Mouse (Mus musculus): Measurements from ENCODE around the gene Nectin2.

Nectin2 gene

GRCm38 (mm10) chr7:19768251-19768650 lies 18.0 kb upstream of the Nectin2 start:
- DNase-seq, result no peak

- no peak for DNase-seq
These were observed 14.3 kb upstream of the Nectin2 start for GRCm38 (mm10) chr7:19764581-19764980.

GRCm38 (mm10) chr7:19763829-19764477 lies 13.7 kb upstream of the Nectin2 start:
- no peak for DNase-seq

GRCm38 (mm10) chr7:19762283-19762682 lies 12.0 kb upstream of the Nectin2 start:
- no peak for DNase-seq

- DNase-seq, result no peak
These were observed 9.7 kb upstream of the Nectin2 start for GRCm38 (mm10) chr7:19760021-19760420.

- DNase-seq, result no peak
These were observed 8.3 kb upstream of the Nectin2 start for GRCm38 (mm10) chr7:19758623-19759022.

- DNase-seq, result no peak
These were observed 5.8 kb upstream of the Nectin2 start for GRCm38 (mm10) chr7:19755851-19756786.

- no peak for DNase-seq
These were observed 4.7 kb upstream of the Nectin2 start for GRCm38 (mm10) chr7:19755008-19755407.

GRCm38 (mm10) chr7:19754065-19754464 lies 3.8 kb upstream of the Nectin2 start:
- DNase-seq, result no peak

GRCm38 (mm10) chr7:19753587-19753986 lies 3.3 kb upstream of the Nectin2 start:
- no peak for DNase-seq

GRCm38 (mm10) chr7:19752652-19753051 lies 2.4 kb upstream of the Nectin2 start:
- no peak for DNase-seq

GRCm38 (mm10) chr7:19751070-19751383 lies 744 bp upstream of the Nectin2 start:
- no peak for DNase-seq

GRCm38 (mm10) chr7:19749389-19750216 lies 680 bp downstream of the Nectin2 start:
- DNase-seq, result peak; percentile 65

- DNase-seq, result no peak
These were observed 1.8 kb downstream of the Nectin2 start for GRCm38 (mm10) chr7:19748219-19749195.

- no peak for DNase-seq
These were observed 2.7 kb downstream of the Nectin2 start for GRCm38 (mm10) chr7:19747420-19748218.

GRCm38 (mm10) chr7:19746426-19747201 lies 3.7 kb downstream of the Nectin2 start:
- no peak for DNase-seq

GRCm38 (mm10) chr7:19745971-19746370 lies 4.3 kb downstream of the Nectin2 start:
- DNase-seq, result no peak

- DNase-seq, result no peak
These were observed 5.5 kb downstream of the Nectin2 start for GRCm38 (mm10) chr7:19744590-19745385.

GRCm38 (mm10) chr7:19743791-19744190 lies 6.5 kb downstream of the Nectin2 start:
- no peak for DNase-seq

GRCm38 (mm10) chr7:19742468-19742867 lies 7.8 kb downstream of the Nectin2 start:
- no peak for DNase-seq

Measured in cerebellum, adult 11 months (tissue).